Mouse (Mus musculus) liver, embryonic 15.5 days (tissue): ENCODE measurements around the gene Ndufb11. TPM values are rescaled to one million over a fixed set of nuclear protein-coding genes. Genes with fewer than 3 reads are reported as not detected.

Experiments
- ATAC-seq: fragments of 200-750 bp; cut with Nextera tagmentation; 2 replicates; pipeline ENCODE4 v1.8.0; 2017; ENCODE audit warnings: moderate number of reproducible peaks, mild to moderate bottlenecking, moderate library complexity; ENCODE audit not compliant: insufficient read depth
- H3K27ac ChIP-seq: fragments of 300-500 bp; sonication (generic); replicated peaks from 2 replicates; pipeline ENCODE4 v1.5.1; 2015; ENCODE audit warnings: mild to moderate bottlenecking, inconsistent platforms
- H3K27me3 ChIP-seq: fragments of 300-500 bp; sonication (generic); 2 replicates; pipeline ENCODE4 v1.6.1; 2015; ENCODE audit warnings: mild to moderate bottlenecking, inconsistent platforms
- H3K36me3 ChIP-seq: fragments of 300-500 bp; sonication (generic); replicated peaks from 2 replicates; pipeline ENCODE4 v1.6.1; 2015; ENCODE audit warnings: moderate library complexity, mild to moderate bottlenecking, inconsistent platforms
- H3K4me1 ChIP-seq: fragments of 300-500 bp; sonication (generic); replicated peaks from 2 replicates; pipeline ENCODE4 v1.6.1; 2015; ENCODE audit warnings: inconsistent platforms
- H3K4me2 ChIP-seq: fragments of 300-500 bp; sonication (generic); 2 replicates; pipeline ENCODE4 v1.6.1; 2015; ENCODE audit warnings: moderate library complexity, mild to moderate bottlenecking, inconsistent platforms
- H3K4me3 ChIP-seq: fragments of 300-500 bp; sonication (generic); replicated peaks from 2 replicates; pipeline ENCODE4 v1.5.1; 2015; ENCODE audit warnings: mild to moderate bottlenecking, inconsistent platforms
- H3K9ac ChIP-seq: fragments of 300-500 bp; sonication (generic); 2 replicates; pipeline ENCODE4 v1.6.1; 2015; ENCODE audit warnings: moderate library complexity, mild to moderate bottlenecking, inconsistent platforms
- H3K9me3 ChIP-seq: fragments of 300-500 bp; sonication (generic); replicated peaks from 2 replicates; pipeline ENCODE4 v1.6.1; 2016; ENCODE audit warnings: inconsistent platforms
- WGBS: fragments of 180-500 bp; shearing (Covaris S2); methylation state at CpG from one replicate; pipeline ENCODE4 v1.1.7; 2015; ENCODE audit warnings: mixed read lengths; ENCODE audit not compliant: insufficient replicate concordance; 5-methylcytosine and 5-hydroxymethylcytosine counted together
- polyA plus RNA-seq: library from polyadenylated mRNA; unstranded; fragments of >200 nt; fragmentation: Nextera tagmentation; extraction: Ambion mirVana; gene quantifications from 2 replicates; pipeline ENCODE4 v1.2.1, GENCODE M21; 2015

The Ndufb11 gene
- polyA plus RNA-seq: 142 and 158 TPM in 2 replicates

GRCm38 (mm10) chrX:20617176-20617902 is at the start of gene Ndufb11, which contains the start of gene Rbm10:
Ndufb11 (minus strand) TSS chrX:20617619.
Rbm10 (plus strand) TSS chrX:20617503.
- Histone ChIP-seq H3K4me1 (peaks cover 17% of the 10 kb centered on the region), H3K36me3 (peaks cover 46% of the 10 kb centered on the region), H3K9me3 (no peaks in the 10 kb centered on the region), H3K4me3 (peak within 1 kb of the TSS; percentile 76), H3K27ac (peak within 1 kb of the TSS; percentile 91), H3K4me2 (peak within 1 kb of the TSS; percentile 65), H3K27me3 (no peaks in the 10 kb centered on the region), H3K9ac (peak within 1 kb of the TSS; percentile 75)
- ATAC-seq: peak; percentile 99
- WGBS: 13% methylated on average over 48 of the region's 49 CpGs

- H3K9ac ChIP-seq: peak overlapping the region; percentile 75
- peaks cover 32% of the 10 kb centered on the region for H3K4me1 ChIP-seq
- H3K4me3 ChIP-seq: peak overlapping the region; percentile 73
- H3K27ac ChIP-seq: peak overlapping the region; percentile 77
- no peak for ATAC-seq
- WGBS: 9% methylated on average over 9 of the region's 9 CpGs
- peak overlapping the region; percentile 70 for H3K4me2 ChIP-seq
- peaks cover 13% of the 10 kb centered on the region for H3K36me3 ChIP-seq
- H3K27me3 ChIP-seq: no peaks in the 10 kb centered on the region
- H3K9me3 ChIP-seq: no peaks in the 10 kb centered on the region
Measured at GRCm38 (mm10) chrX:20663444-20663790, 46.0 kb upstream of the Ndufb11 start.

- H3K4me1 ChIP-seq: peaks cover 32% of the 10 kb centered on the region
- H3K9ac ChIP-seq: peak overlapping the region; percentile 75
- H3K27me3 ChIP-seq: no peaks in the 10 kb centered on the region
- H3K9me3 ChIP-seq: no peaks in the 10 kb centered on the region
- H3K36me3 ChIP-seq: peaks cover 7% of the 10 kb centered on the region
- peak; percentile 86 for ATAC-seq
- 19% methylated on average over 28 of the region's 28 CpGs for whole genome bisulfite sequencing
- H3K27ac ChIP-seq: peak overlapping the region; percentile 77
- peak overlapping the region; percentile 70 for H3K4me2 ChIP-seq
- H3K4me3 ChIP-seq: peak overlapping the region; percentile 73
Measured at GRCm38 (mm10) chrX:20662716-20663443, 45.5 kb upstream of the Ndufb11 start.

GRCm38 (mm10) chrX:20662317-20662715 is 44.9 kb upstream of the Ndufb11 start:
- Histone ChIP-seq H3K9ac (no peak overlapping the region), H3K4me2 (no peak overlapping the region), H3K4me1 (peaks cover 32% of the 10 kb centered on the region), H3K27ac (no peak overlapping the region), H3K36me3 (peaks cover 2% of the 10 kb centered on the region; the same call in 1 of the 2 replicates), H3K27me3 (no peaks in the 10 kb centered on the region), H3K9me3 (no peaks in the 10 kb centered on the region), H3K4me3 (0 out of 2 replicates have a peak overlapping the region, but pooled peaks have one; percentile 73)
- 34% methylated on average over 5 of the region's 5 CpGs for WGBS
- ATAC-seq: no peak

GRCm38 (mm10) chrX:20658891-20659406 is 41.5 kb upstream of the Ndufb11 start:
- H3K4me1 ChIP-seq: peaks cover 16% of the 10 kb centered on the region; the same call in 1 of the 2 replicates
- no peak for ATAC-seq
- H3K4me3 ChIP-seq: peak overlapping the region; percentile 63
- 12% methylated on average over 24 of the region's 24 CpGs for WGBS
- peak overlapping the region; percentile 83 for H3K4me2 ChIP-seq
- no peaks in the 10 kb centered on the region for H3K36me3 ChIP-seq
- H3K9me3 ChIP-seq: no peaks in the 10 kb centered on the region
- H3K9ac ChIP-seq: peak overlapping the region; percentile 57
- H3K27ac ChIP-seq: peak overlapping the region; percentile 62
- no peaks in the 10 kb centered on the region for H3K27me3 ChIP-seq

- H3K4me1 ChIP-seq: 0 out of 2 replicates have a peak, but pooled peaks cover 12% of the 10 kb centered on the region
- H3K36me3 ChIP-seq: no peaks in the 10 kb centered on the region
- H3K27ac ChIP-seq: peak within 1 kb of the TSS; percentile 62
- H3K4me3 ChIP-seq: peak within 1 kb of the TSS; percentile 63
- WGBS: 13% methylated on average over 27 of the region's 27 CpGs
- H3K27me3 ChIP-seq: no peaks in the 10 kb centered on the region
- H3K9ac ChIP-seq: peak within 1 kb of the TSS; percentile 57
- no peaks in the 10 kb centered on the region for H3K9me3 ChIP-seq
- H3K4me2 ChIP-seq: peak within 1 kb of the TSS; percentile 83
- ATAC-seq: peak; percentile 78
Measured at GRCm38 (mm10) chrX:20658026-20658652, 40.7 kb upstream of the Ndufb11 start, which contains the start of gene Uba1. Uba1 (plus strand) TSS chrX:20658326.

GRCm38 (mm10) chrX:20657593-20657992 is 40.2 kb upstream of the Ndufb11 start:
- ATAC-seq: no peak
- no peaks in the 10 kb centered on the region for H3K9me3 ChIP-seq
- H3K27ac ChIP-seq: no peak overlapping the region
- peak overlapping the region; percentile 57; the same call in 1 of the 2 replicates for H3K9ac ChIP-seq
- H3K4me3 ChIP-seq: peak overlapping the region; percentile 63
- no peaks in the 10 kb centered on the region for H3K36me3 ChIP-seq
- 21% methylated on average over 5 of the region's 5 CpGs for WGBS
- H3K4me1 ChIP-seq: 0 out of 2 replicates have a peak, but pooled peaks cover 12% of the 10 kb centered on the region
- no peaks in the 10 kb centered on the region for H3K27me3 ChIP-seq
- H3K4me2 ChIP-seq: peak overlapping the region; percentile 83

- Histone ChIP-seq H3K4me3 (no peak overlapping the region), H3K4me2 (no peak overlapping the region), H3K27ac (no peak overlapping the region), H3K9ac (no peak overlapping the region), H3K9me3 (no peaks in the 10 kb centered on the region), H3K36me3 (peaks cover 98% of the 10 kb centered on the region), H3K4me1 (no peaks in the 10 kb centered on the region), H3K27me3 (no peaks in the 10 kb centered on the region)
- WGBS: 71% methylated on average over 5 of the region's 5 CpGs
- ATAC-seq: no peak
Measured at GRCm38 (mm10) chrX:20644780-20645179, 27.4 kb upstream of the Ndufb11 start.

GRCm38 (mm10) chrX:20638141-20638540 is 20.7 kb upstream of the Ndufb11 start:
- 82% methylated on average over 2 of the region's 2 CpGs for WGBS
- Histone ChIP-seq H3K4me1 (no peaks in the 10 kb centered on the region), H3K9me3 (no peaks in the 10 kb centered on the region), H3K9ac (no peak overlapping the region), H3K4me2 (no peak overlapping the region), H3K27ac (no peak overlapping the region), H3K27me3 (no peaks in the 10 kb centered on the region), H3K4me3 (no peak overlapping the region), H3K36me3 (peaks cover 82% of the 10 kb centered on the region)
- no peak for ATAC-seq

GRCm38 (mm10) chrX:20617903-20618399 is 532 bp upstream of the Ndufb11 start:
- 15% methylated on average over 31 of the region's 31 CpGs for WGBS
- Histone ChIP-seq H3K36me3 (peaks cover 52% of the 10 kb centered on the region), H3K4me3 (peak overlapping the region; percentile 76), H3K9ac (peak overlapping the region; percentile 75), H3K27me3 (no peaks in the 10 kb centered on the region), H3K9me3 (no peaks in the 10 kb centered on the region), H3K4me2 (peak overlapping the region; percentile 64), H3K4me1 (peaks cover 17% of the 10 kb centered on the region), H3K27ac (peak overlapping the region; percentile 91)
- ATAC-seq: peak; percentile 18
